Mouse (Mus musculus) G1E (cell line): ENCODE data around the gene Homer1.

Experiments
- CTCF ChIP-seq: IDR thresholded peaks from 2 replicates; pipeline ENCODE4 v1.5.1; 2012; ENCODE audit warnings: low read depth, low read length, inconsistent platforms, mixed read lengths
- GATA1 ChIP-seq: IDR thresholded peaks from 2 replicates; pipeline ENCODE4 v1.6.1; 2012; ENCODE audit warnings: borderline replicate concordance, low read length, inconsistent platforms, mixed read lengths
- GATA2 ChIP-seq: IDR thresholded peaks from 2 replicates; pipeline ENCODE4 v1.6.1; 2012; ENCODE audit warnings: low read depth, low read length, inconsistent platforms, borderline replicate concordance
- POLR2AphosphoS5 ChIP-seq: IDR thresholded peaks from 2 replicates; pipeline ENCODE4 v1.6.1; 2012; ENCODE audit warnings: low read depth, low read length, inconsistent platforms; ENCODE audit not compliant: insufficient replicate concordance
- TAL1 ChIP-seq: conservative IDR thresholded peaks from 2 replicates; pipeline ENCODE4 v1.6.1; 2012; ENCODE audit warnings: low read depth, low read length, inconsistent platforms, mixed read lengths

- no peak for TF ChIP-seq CTCF
- no peak for TF ChIP-seq TAL1
- no peak for TF ChIP-seq GATA1
- TF ChIP-seq GATA2: no peak
- TF ChIP-seq POLR2AphosphoS5: no peak
Measured at GRCm38 (mm10) chr13:93342641-93343040, 43.2 kb downstream of the Homer1 start.
